Mouse (Mus musculus): ENCODE data around the gene Ttbk1.

Ttbk1 gene

GRCm38 (mm10) chr17:46477286-46477685 lies 10.2 kb downstream of the Ttbk1 start:
- DNase-seq (ENCODE audit: low read depth, low spot score), result no peak

- DNase-seq (ENCODE audit: low read depth, low spot score), result no peak
These were observed 10.9 kb downstream of the Ttbk1 start for GRCm38 (mm10) chr17:46476601-46477000.

GRCm38 (mm10) chr17:46467830-46468229 lies 19.6 kb downstream of the Ttbk1 start:
- DNase-seq (ENCODE audit: low read depth, low spot score), result no peak

GRCm38 (mm10) chr17:46462226-46462625 lies 25.2 kb downstream of the Ttbk1 start:
- DNase-seq (ENCODE audit: low read depth, low spot score), result no peak

- no peak for DNase-seq (ENCODE audit: low read depth, low spot score)
These were observed 26.1 kb downstream of the Ttbk1 start for GRCm38 (mm10) chr17:46461347-46461746.

- DNase-seq (ENCODE audit: low read depth, low spot score), result no peak
These were observed 26.8 kb downstream of the Ttbk1 start for GRCm38 (mm10) chr17:46460673-46461072.

GRCm38 (mm10) chr17:46458439-46458838 lies 29.0 kb downstream of the Ttbk1 start:
- DNase-seq (ENCODE audit: low read depth, low spot score), result no peak

- no peak for DNase-seq (ENCODE audit: low read depth, low spot score)
These were observed 29.7 kb downstream of the Ttbk1 start for GRCm38 (mm10) chr17:46457791-46458190.

GRCm38 (mm10) chr17:46455110-46455691 lies 32.3 kb downstream of the Ttbk1 start:
- DNase-seq (ENCODE audit: low read depth, low spot score), result no peak

- DNase-seq (ENCODE audit: low read depth, low spot score), result no peak
These were observed 32.9 kb downstream of the Ttbk1 start for GRCm38 (mm10) chr17:46454539-46454938.

GRCm38 (mm10) chr17:46453970-46454411 lies 33.5 kb downstream of the Ttbk1 start:
- DNase-seq (ENCODE audit: low read depth, low spot score), result no peak

- DNase-seq (ENCODE audit: low read depth, low spot score), result no peak
These were observed 34.0 kb downstream of the Ttbk1 start for GRCm38 (mm10) chr17:46453302-46453948.

- DNase-seq (ENCODE audit: low read depth, low spot score), result no peak
These were observed 34.8 kb downstream of the Ttbk1 start for GRCm38 (mm10) chr17:46452683-46453082.

- no peak for DNase-seq (ENCODE audit: low read depth, low spot score)
These were observed 41.2 kb downstream of the Ttbk1 start for GRCm38 (mm10) chr17:46446264-46446663.

GRCm38 (mm10) chr17:46444839-46445579 lies 42.5 kb downstream of the Ttbk1 start:
- DNase-seq (ENCODE audit: low read depth, low spot score), result no peak

- no peak for DNase-seq (ENCODE audit: low read depth, low spot score)
These were observed 48.3 kb downstream of the Ttbk1 start for GRCm38 (mm10) chr17:46439176-46439575.

GRCm38 (mm10) chr17:46438298-46438873 lies 49.1 kb downstream of the Ttbk1 start, which contains the start of gene Slc22a7:
Gene Slc22a7, minus strand, starts transcription at chr17:46438457.
- DNase-seq (ENCODE audit: low read depth, low spot score), result no peak

- no peak for DNase-seq (ENCODE audit: low read depth, low spot score)
These were observed 50.7 kb downstream of the Ttbk1 start for GRCm38 (mm10) chr17:46436672-46437366.

- no peak for DNase-seq (ENCODE audit: low read depth, low spot score)
These were observed 53.8 kb downstream of the Ttbk1 start for GRCm38 (mm10) chr17:46433627-46434026.

GRCm38 (mm10) chr17:46428761-46429414 lies 58.6 kb downstream of the Ttbk1 start, which contains the start of gene Crip3:
Gene Crip3, plus strand, starts transcription at chr17:46428926.
- no peak for DNase-seq (ENCODE audit: low read depth, low spot score)

GRCm38 (mm10) chr17:46426496-46426895 lies 61.0 kb downstream of the Ttbk1 start:
- DNase-seq (ENCODE audit: low read depth, low spot score), result no peak
